ENCODE assay signal across 16 mouse cellular contexts in genomic region chr5:117361590-117361989, GRCm38 (mm10). TPM values are rescaled to one million over a fixed set of nuclear protein-coding genes. Genes with fewer than 3 reads are reported as not detected.
DNase-seq lines count a peak whose midpoint lies in the region; ATAC-seq and TF ChIP-seq lines count a peak whose summit lies in the region.
"Had no signal": no experiment of that assay in that cellular context is flagged by ENCODE, and none has a peak within 500 bp of the region (broad histone marks: within the 10 kb centered on the region; RNA-seq: fewer than 3 reads in every experiment).

No protein-coding gene starts in this region.

- peaks cover 68% of the 10 kb centered on the region for H3K4me1 ChIP-seq in forebrain, embryonic 10.5 days
- H3K4me1 ChIP-seq in forebrain, embryonic 14.5 days (ENCODE audit: control insufficient read depth, insufficient read depth, low read length): peaks cover 22% of the 10 kb centered on the region
- H3K4me1 ChIP-seq in kidney, embryonic 16.5 days (ENCODE audit: insufficient read depth, low read length): peaks cover 61% of the 10 kb centered on the region
- peaks cover 8% of the 10 kb centered on the region for H3K4me1 ChIP-seq in stomach, postnatal 0 days (replicated peaks; ENCODE audit: control insufficient read depth, insufficient read depth)

- no peak for DNase-seq in forebrain, embryonic 10.5 days (ENCODE audit: extremely low spot score, low spot score)
- no peak for DNase-seq in forebrain, embryonic 14.5 days (ENCODE audit: low spot score)
- DNase-seq in kidney, adult 11 months: no peak
- DNase-seq in retina, postnatal 1 day: peak; percentile 9
- no peak for DNase-seq in retina, embryonic 14.5 days (ENCODE audit: low spot score)
- no peak for DNase-seq in stomach, postnatal 0 days (ENCODE audit: low spot score)
- no peak for DNase-seq in cerebellum, adult 9-10 months
- DNase-seq: cerebellum, postnatal 14 days; gastrocnemius, postnatal 25 days; liver, embryonic 13.5 days; right cerebral cortex, postnatal 25 days had no signal

- no peaks in the 10 kb centered on the region for H3K27me3 ChIP-seq in forebrain, embryonic 10.5 days (ENCODE audit: poor library complexity, severe bottlenecking)
- H3K27me3 ChIP-seq in forebrain, embryonic 14.5 days (replicated peaks; ENCODE audit: control insufficient read depth, insufficient read depth, low read length): no peaks in the 10 kb centered on the region
- no peaks in the 10 kb centered on the region for H3K27me3 ChIP-seq in kidney, embryonic 16.5 days (ENCODE audit: insufficient read depth, low read length)
- H3K27me3 ChIP-seq in stomach, postnatal 0 days (ENCODE audit: control insufficient read depth, insufficient read depth, low read length): no peaks in the 10 kb centered on the region
- H3K27me3 ChIP-seq: forebrain, embryonic 12.5 days; heart, embryonic 12.5 days; midbrain, embryonic 12.5 days had no signal

- H3K4me2 ChIP-seq in forebrain, embryonic 14.5 days (ENCODE audit: low read length): no peak overlapping the region
- H3K4me2 ChIP-seq in kidney, embryonic 16.5 days (replicated peaks; ENCODE audit: low read depth, low read length): 0 out of 2 replicates have a peak overlapping the region, but pooled peaks have one; percentile 28
- H3K4me2 ChIP-seq in stomach, postnatal 0 days (replicated peaks; ENCODE audit: low read depth): no peak overlapping the region
- H3K4me2 ChIP-seq: hindbrain, embryonic 14.5 days; midbrain, embryonic 12.5 days had no signal

- no peaks in the 10 kb centered on the region for H3K9me3 ChIP-seq in forebrain, embryonic 10.5 days
- H3K9me3 ChIP-seq in forebrain, embryonic 14.5 days (replicated peaks; ENCODE audit: control insufficient read depth, low read length): no peaks in the 10 kb centered on the region
- no peaks in the 10 kb centered on the region for H3K9me3 ChIP-seq in kidney, embryonic 16.5 days (ENCODE audit: low read length)
- H3K9me3 ChIP-seq in stomach, postnatal 0 days (ENCODE audit: control insufficient read depth, low read length): no peaks in the 10 kb centered on the region
- H3K9me3 ChIP-seq: forebrain, embryonic 12.5 days; heart, embryonic 12.5 days; liver, embryonic 13.5 days; midbrain, embryonic 12.5 days had no signal

- ATAC-seq in forebrain, embryonic 14.5 days: no peak
- ATAC-seq in kidney, embryonic 16.5 days (ENCODE audit: low FRiP score, low TSS enrichment): no peak
- no peak for ATAC-seq in stomach, postnatal 0 days (ENCODE audit: low FRiP score, low TSS enrichment)

- no peak overlapping the region for H3K9ac ChIP-seq in forebrain, embryonic 14.5 days (ENCODE audit: low read length)
- no peak overlapping the region for H3K9ac ChIP-seq in kidney, embryonic 16.5 days (replicated peaks; ENCODE audit: low read length)
- no peak overlapping the region for H3K9ac ChIP-seq in stomach, postnatal 0 days (ENCODE audit: low read length)
- H3K9ac ChIP-seq: hindbrain, embryonic 14.5 days had no signal

- 0 out of 2 replicates have a peak overlapping the region, but pooled peaks have one; percentile 84 for H3K27ac ChIP-seq in forebrain, embryonic 10.5 days
- H3K27ac ChIP-seq in forebrain, embryonic 14.5 days (ENCODE audit: low read depth, low read length): no peak overlapping the region
- peak overlapping the region; percentile 77; the same call in 1 of the 2 replicates for H3K27ac ChIP-seq in kidney, embryonic 16.5 days (ENCODE audit: low read length)
- H3K27ac ChIP-seq in stomach, postnatal 0 days (replicated peaks): peak overlapping the region; percentile 87; the same call in 1 of the 2 replicates
- H3K27ac ChIP-seq: hindbrain, embryonic 14.5 days had no signal

- H3K4me3 ChIP-seq in forebrain, embryonic 10.5 days: no peak overlapping the region
- no peak overlapping the region for H3K4me3 ChIP-seq in forebrain, embryonic 14.5 days (ENCODE audit: low read depth, low read length)
- H3K4me3 ChIP-seq in kidney, embryonic 16.5 days (ENCODE audit: low read length): no peak overlapping the region
- no peak overlapping the region for H3K4me3 ChIP-seq in stomach, postnatal 0 days (ENCODE audit: low read depth, low read length)
- H3K4me3 ChIP-seq: forebrain, embryonic 12.5 days; heart, embryonic 12.5 days; liver, embryonic 13.5 days; midbrain, embryonic 12.5 days had no signal

- WGBS in forebrain, embryonic 10.5 days: 91% methylated on average over 4 of the region's 4 CpGs
- 66% methylated on average over 4 of the region's 4 CpGs for WGBS in forebrain, embryonic 14.5 days
- WGBS in kidney, embryonic 16.5 days: 62% methylated on average over 4 of the region's 4 CpGs
- 82% methylated on average over 4 of the region's 4 CpGs for WGBS in stomach, postnatal 0 days

- no peak for TF ChIP-seq CTCF in stomach, postnatal 0 days (IDR thresholded peaks at IDR 0.05; ENCODE audit: low read depth)

- H3K36me3 ChIP-seq in forebrain, embryonic 10.5 days (replicated peaks): peaks cover 30% of the 10 kb centered on the region
- H3K36me3 ChIP-seq in forebrain, embryonic 14.5 days (ENCODE audit: control insufficient read depth, insufficient read depth, low read length): peaks cover 34% of the 10 kb centered on the region
- H3K36me3 ChIP-seq in kidney, embryonic 16.5 days (ENCODE audit: insufficient read depth, low read length): peaks cover 11% of the 10 kb centered on the region
- H3K36me3 ChIP-seq in stomach, postnatal 0 days (ENCODE audit: control insufficient read depth, insufficient read depth, low read length): peaks cover 4% of the 10 kb centered on the region; the same call in 1 of the 2 replicates

- TF ChIP-seq EP300 in stomach, postnatal 0 days (optimal IDR thresholded peaks at IDR 0.05): no peak

RNA-seq across cellular contexts. Expression of gene Wsb2, which starts 4.5 kb away (rescaled TPM):
- polyA plus RNA-seq in forebrain, embryonic 10.5 days (2016; fragmentation: Nextera tagmentation; extraction: Ambion mirVana): 45.4 and 46.7 TPM in 2 replicates
- polyA plus RNA-seq in forebrain, embryonic 14.5 days (2014; fragmentation: Nextera tagmentation; extraction: Ambion mirVana): 115 and 180 TPM in 2 replicates
- 45.7 and 69.7 TPM in 2 replicates for polyA plus RNA-seq in kidney, embryonic 16.5 days (2015; fragmentation: Nextera tagmentation; extraction: Ambion mirVana)
- polyA plus RNA-seq in stomach, postnatal 0 days (2015; fragmentation: Nextera tagmentation; extraction: Ambion mirVana): 50.0 and 50.3 TPM in 2 replicates

RNA-seq across cellular contexts. Expression of gene Rfc5, which starts 27.3 kb away (rescaled TPM):
- polyA plus RNA-seq in forebrain, embryonic 10.5 days (2016; fragmentation: Nextera tagmentation; extraction: Ambion mirVana): 155 TPM in 2 replicates
- polyA plus RNA-seq in forebrain, embryonic 14.5 days (2014; fragmentation: Nextera tagmentation; extraction: Ambion mirVana): 47.6 and 54.7 TPM in 2 replicates
- polyA plus RNA-seq in kidney, embryonic 16.5 days (2015; fragmentation: Nextera tagmentation; extraction: Ambion mirVana): 114 and 128 TPM in 2 replicates
- polyA plus RNA-seq in stomach, postnatal 0 days (2015; fragmentation: Nextera tagmentation; extraction: Ambion mirVana): 26.4 and 28.8 TPM in 2 replicates

RNA-seq across cellular contexts. Expression of gene Vsig10, which starts 42.7 kb away (rescaled TPM):
- 3.4 and 4.3 TPM in 2 replicates for polyA plus RNA-seq in forebrain, embryonic 10.5 days (2016; fragmentation: Nextera tagmentation; extraction: Ambion mirVana)
- 0.69 and 1.1 TPM in 2 replicates for polyA plus RNA-seq in forebrain, embryonic 14.5 days (2014; fragmentation: Nextera tagmentation; extraction: Ambion mirVana)
- polyA plus RNA-seq in kidney, embryonic 16.5 days (2015; fragmentation: Nextera tagmentation; extraction: Ambion mirVana): 14.6 and 17.1 TPM in 2 replicates
- polyA plus RNA-seq in stomach, postnatal 0 days (2015; fragmentation: Nextera tagmentation; extraction: Ambion mirVana): 9.9 and 13.0 TPM in 2 replicates

RNA-seq across cellular contexts. Expression of gene Ksr2, which starts 52.2 kb away (rescaled TPM):
- polyA plus RNA-seq in forebrain, embryonic 10.5 days (2016; fragmentation: Nextera tagmentation; extraction: Ambion mirVana): 0.26 and 0.40 TPM in 2 replicates
- polyA plus RNA-seq in forebrain, embryonic 14.5 days (2014; fragmentation: Nextera tagmentation; extraction: Ambion mirVana): 1.4 and 2.7 TPM in 2 replicates
- 0.37 and 0.78 TPM in 2 replicates for polyA plus RNA-seq in kidney, embryonic 16.5 days (2015; fragmentation: Nextera tagmentation; extraction: Ambion mirVana)
- 0.16 and 0.24 TPM in 2 replicates for polyA plus RNA-seq in stomach, postnatal 0 days (2015; fragmentation: Nextera tagmentation; extraction: Ambion mirVana)
